Mouse (Mus musculus) megakaryocyte, embryonic 14.5 days (primary cell): ENCODE results near the gene Dupd1.

Experiments
- FLI1 ChIP-seq: IDR thresholded peaks from 2 replicates; pipeline ENCODE4 v1.6.1; 2012; ENCODE audit warnings: low read length, inconsistent platforms, mixed read lengths
- GATA1 ChIP-seq: IDR thresholded peaks from 3 replicates; pipeline ENCODE4 v1.6.1; 2012; ENCODE audit warnings: mixed read lengths, low read length, inconsistent platforms, borderline replicate concordance

DNA sequence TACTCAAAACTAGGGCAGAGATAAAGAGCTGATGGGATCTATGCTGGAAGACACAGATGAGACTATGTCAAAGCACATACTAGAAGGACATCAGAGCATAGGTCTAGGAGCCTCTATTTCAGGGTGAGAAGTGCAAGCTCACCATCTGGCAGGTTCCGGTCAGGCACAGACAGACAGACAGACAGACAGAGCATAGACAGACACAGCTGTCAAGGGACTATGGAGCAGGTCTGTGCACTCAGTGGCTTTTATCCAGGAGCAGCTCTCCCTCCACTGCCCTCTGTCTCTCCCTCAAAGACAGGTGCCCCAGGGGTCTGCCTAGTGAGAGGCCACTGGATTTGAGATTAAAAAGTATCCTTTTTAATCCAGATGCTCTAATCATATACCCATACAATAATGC, 29.8 kb upstream of the Dupd1 start:
- TF ChIP-seq GATA1, result no peak
- no peak for TF ChIP-seq FLI1
